In the genomic region with DNA sequence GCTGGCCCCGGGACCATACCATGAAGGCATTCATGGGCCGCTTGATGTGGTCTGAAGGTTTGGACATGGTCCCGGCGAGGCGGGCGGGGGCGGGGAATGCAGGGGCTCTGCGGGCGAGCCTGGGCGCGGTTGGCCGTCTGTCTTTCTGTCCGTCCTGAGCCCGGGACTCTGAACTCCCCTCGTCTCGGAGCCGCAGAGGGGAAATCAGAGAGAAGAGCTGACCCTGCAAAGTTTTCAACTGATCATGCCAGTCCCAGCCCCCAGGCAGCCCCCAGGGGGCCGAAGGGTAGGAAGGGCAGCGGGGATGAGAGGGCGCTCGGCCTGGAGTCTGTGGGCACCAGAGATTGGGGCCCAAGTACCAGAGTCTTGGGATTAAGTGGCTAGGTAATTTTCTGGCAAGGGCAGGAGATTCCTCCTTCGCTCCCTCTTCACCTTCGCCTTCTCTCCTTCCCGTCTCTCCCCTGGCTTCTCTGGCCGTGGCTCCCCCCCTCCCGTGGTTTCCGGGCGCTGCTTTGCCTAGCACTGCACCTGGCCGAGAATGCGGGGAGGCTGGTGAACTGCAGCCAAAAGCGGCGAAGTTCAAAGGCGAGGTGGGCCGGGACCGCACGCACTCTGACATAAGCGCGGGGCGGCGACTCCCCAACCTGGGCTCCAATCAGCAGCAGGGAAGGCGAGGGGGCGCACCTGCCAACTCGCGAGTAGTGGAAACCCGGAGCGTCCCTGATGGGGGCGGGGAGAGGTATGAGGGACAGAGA, we compare ENCODE assay signal across 8 mouse cellular contexts. TPM values are rescaled to one million over a fixed set of nuclear protein-coding genes. Genes with fewer than 3 reads are reported as not detected.
DNase-seq lines count a peak whose midpoint lies in the region; ATAC-seq and TF ChIP-seq lines count a peak whose summit lies in the region.

A gene (minus strand): TSS at position 553 of the 755 bp plus-strand sequence.

- ATAC-seq in heart, embryonic 13.5 days (ENCODE audit: extremely low read depth, insufficient number of reproducible peaks, low FRiP score, low TSS enrichment): no peak
- ATAC-seq in embryonic facial prominence, embryonic 13.5 days (ENCODE audit: insufficient number of reproducible peaks, insufficient read depth, low FRiP score, low TSS enrichment, low read depth): 0 out of 2 replicates have a peak, but pooled peaks have one; percentile 45
- ATAC-seq in limb, embryonic 14.5 days (ENCODE audit: low FRiP score, low read depth): peak; percentile 24; the same call in 1 of the 2 replicates

- H3K27me3 ChIP-seq in heart, embryonic 13.5 days (replicated peaks): peaks cover 100% of the 10 kb centered on the region
- peaks cover 99% of the 10 kb centered on the region for H3K27me3 ChIP-seq in embryonic facial prominence, embryonic 13.5 days
- peaks cover 96% of the 10 kb centered on the region for H3K27me3 ChIP-seq in limb, embryonic 14.5 days (ENCODE audit: control insufficient read depth, insufficient read depth, low read length)

- no peak within 1 kb of the TSS for H3K9ac ChIP-seq in heart, embryonic 13.5 days
- H3K9ac ChIP-seq in embryonic facial prominence, embryonic 13.5 days: no peak within 1 kb of the TSS
- H3K9ac ChIP-seq in limb, embryonic 14.5 days (ENCODE audit: low read depth, low read length, severe bottlenecking): no peak within 1 kb of the TSS

- intact Hi-C loops in left cerebral cortex, postnatal 25 days (cut with DNase I): no loop called here
- intact Hi-C loops in gastrocnemius, postnatal 14 days (cut with DNase I; ENCODE audit: low total_unique reads): no loop called here

- under 1% methylated on average over 47 of the region's 47 CpGs for WGBS in heart, embryonic 13.5 days
- WGBS in embryonic facial prominence, embryonic 13.5 days: under 1% methylated on average over 47 of the region's 47 CpGs
- WGBS in limb, embryonic 14.5 days: 2% methylated on average over 47 of the region's 47 CpGs

- no peaks in the 10 kb centered on the region for H3K9me3 ChIP-seq in heart, embryonic 13.5 days
- H3K9me3 ChIP-seq in embryonic facial prominence, embryonic 13.5 days: no peaks in the 10 kb centered on the region
- H3K9me3 ChIP-seq in limb, embryonic 14.5 days (ENCODE audit: control insufficient read depth, low read length): no peaks in the 10 kb centered on the region

- H3K4me3 ChIP-seq in heart, embryonic 13.5 days: peak within 1 kb of the TSS; percentile 44
- H3K4me3 ChIP-seq in embryonic facial prominence, embryonic 13.5 days: peak within 1 kb of the TSS; percentile 34
- peak within 1 kb of the TSS; percentile 29 for H3K4me3 ChIP-seq in limb, embryonic 14.5 days (replicated peaks; ENCODE audit: low read length)

- TF ChIP-seq POLR2A in limb, embryonic 14.5 days (IDR thresholded peaks at IDR 0.05; ENCODE audit: borderline replicate concordance, extremely low read depth, insufficient read depth, insufficient read length): no peak

- no peak within 1 kb of the TSS for H3K27ac ChIP-seq in heart, embryonic 13.5 days (replicated peaks)
- no peak within 1 kb of the TSS for H3K27ac ChIP-seq in embryonic facial prominence, embryonic 13.5 days
- H3K27ac ChIP-seq in limb, embryonic 14.5 days (replicated peaks; ENCODE audit: low read depth, low read length): no peak within 1 kb of the TSS

- H3K36me3 ChIP-seq in heart, embryonic 13.5 days: no peaks in the 10 kb centered on the region
- no peaks in the 10 kb centered on the region for H3K36me3 ChIP-seq in embryonic facial prominence, embryonic 13.5 days
- no peaks in the 10 kb centered on the region for H3K36me3 ChIP-seq in limb, embryonic 14.5 days (ENCODE audit: control insufficient read depth, insufficient read depth, low read length)

- peak within 1 kb of the TSS; percentile 64 for H3K4me2 ChIP-seq in heart, embryonic 13.5 days
- peak within 1 kb of the TSS; percentile 55 for H3K4me2 ChIP-seq in embryonic facial prominence, embryonic 13.5 days
- peak within 1 kb of the TSS; percentile 47 for H3K4me2 ChIP-seq in limb, embryonic 14.5 days (replicated peaks; ENCODE audit: low read depth, low read length, severe bottlenecking)

- DNase-seq in heart, adult 9 months (ENCODE audit: low spot score in 2 of 2): no peak
- no peak for DNase-seq in limb, embryonic 14.5 days (ENCODE audit: low spot score)
- peak; percentile 31 for DNase-seq in retina, embryonic 14.5 days (ENCODE audit: low spot score)
- DNase-seq in left cerebral cortex, postnatal 25 days (ENCODE audit: low spot score in 2 of 2): no peak
- DNase-seq in layer of hippocampus, postnatal 25 days (ENCODE audit: extremely low spot score in 1 of 2, low spot score in 1 of 2): no peak
- DNase-seq in gastrocnemius, postnatal 14 days: no peak

- peaks cover 21% of the 10 kb centered on the region for H3K4me1 ChIP-seq in heart, embryonic 13.5 days
- peaks cover 36% of the 10 kb centered on the region for H3K4me1 ChIP-seq in embryonic facial prominence, embryonic 13.5 days
- H3K4me1 ChIP-seq in limb, embryonic 14.5 days (ENCODE audit: control insufficient read depth, insufficient read depth, low read length): peaks cover 11% of the 10 kb centered on the region

RNA-seq across cellular contexts. Expression of the gene that starts here (rescaled TPM):
- not detected in 2 replicates for polyA plus RNA-seq in heart, embryonic 13.5 days (2015; fragmentation: Nextera tagmentation; extraction: Ambion mirVana)
- polyA plus RNA-seq in embryonic facial prominence, embryonic 13.5 days (2015; fragmentation: Nextera tagmentation; extraction: Ambion mirVana): 1.6 and 1.7 TPM in 2 replicates
- 0.08 and 0.18 TPM in 2 replicates for polyA plus RNA-seq in limb, embryonic 14.5 days (2012; rRNA removed)
- 0.08 TPM in 1 of 2 replicates, not detected in the other for polyA plus RNA-seq in limb, embryonic 14.5 days (2014; fragmentation: Nextera tagmentation; extraction: Ambion mirVana)
- total RNA-seq in left cerebral cortex, postnatal 25 days (2021): not detected
- total RNA-seq in layer of hippocampus, postnatal 25 days (2021): not detected
- not detected for total RNA-seq in gastrocnemius, postnatal 14 days (2021)

Comparison
In these comparisons a context has a peak if more than half of its experiments do, and no peak if none do; other contexts are left out.
1. Peak in ATAC-seq, H3K4me3 ChIP-seq and H3K4me2 ChIP-seq in limb, embryonic 14.5 days; RNA of the gene not detected or under 1 TPM.